Mouse (Mus musculus) liver, embryonic 12.5 days (tissue): ENCODE measurements around the gene 9330161L09Rik. TPM values are rescaled to one million over a fixed set of nuclear protein-coding genes. Genes with fewer than 3 reads are reported as not detected.

ENCODE experiments used
- ATAC-seq: fragments of 200-750 bp; cut with Nextera tagmentation; 2 replicates; pipeline ENCODE4 v1.8.0; 2017; ENCODE audit warnings: moderate number of reproducible peaks, mild to moderate bottlenecking, moderate library complexity
- H3K27ac ChIP-seq: fragments of 300-500 bp; sonication (generic); 2 replicates; pipeline ENCODE4 v1.5.1; 2016; ENCODE audit warnings: mild to moderate bottlenecking
- H3K27me3 ChIP-seq: fragments of 300-500 bp; sonication (generic); replicated peaks from 2 replicates; pipeline ENCODE4 v1.6.1; 2016; ENCODE audit warnings: mild to moderate bottlenecking, moderate library complexity
- H3K36me3 ChIP-seq: fragments of 300-500 bp; sonication (generic); 2 replicates; pipeline ENCODE4 v1.6.1; 2016; ENCODE audit warnings: mild to moderate bottlenecking, moderate library complexity
- H3K4me1 ChIP-seq: fragments of 300-500 bp; sonication (generic); 2 replicates; pipeline ENCODE4 v1.6.1; 2016
- H3K4me2 ChIP-seq: fragments of 300-500 bp; sonication (generic); 2 replicates; pipeline ENCODE4 v1.6.1; 2016; ENCODE audit warnings: mild to moderate bottlenecking, moderate library complexity
- H3K4me3 ChIP-seq: fragments of 300-500 bp; sonication (generic); 2 replicates; pipeline ENCODE4 v1.5.1; 2016; ENCODE audit warnings: mild to moderate bottlenecking, moderate library complexity
- H3K9ac ChIP-seq: fragments of 300-500 bp; sonication (generic); 2 replicates; pipeline ENCODE4 v1.6.1; 2016; ENCODE audit warnings: mild to moderate bottlenecking, moderate library complexity
- H3K9me3 ChIP-seq: fragments of 300-500 bp; sonication (generic); replicated peaks from 2 replicates; pipeline ENCODE4 v1.6.1; 2016; ENCODE audit warnings: mild to moderate bottlenecking, moderate library complexity
- WGBS: fragments of 180-500 bp; shearing (Covaris S2); methylation state at CpG from one replicate; pipeline ENCODE4 v1.1.7; 2016; ENCODE audit not compliant: insufficient replicate concordance; 5-methylcytosine and 5-hydroxymethylcytosine counted together
- polyA plus RNA-seq: library from polyadenylated mRNA; unstranded; fragments of >200 nt; fragmentation: Nextera tagmentation; extraction: Ambion mirVana; gene quantifications from 2 replicates; pipeline ENCODE4 v1.2.1, GENCODE M21; 2016

Gene 9330161L09Rik
- polyA plus RNA-seq, 1 experiment from 2014 or later, result 0.24 TPM

DNA sequence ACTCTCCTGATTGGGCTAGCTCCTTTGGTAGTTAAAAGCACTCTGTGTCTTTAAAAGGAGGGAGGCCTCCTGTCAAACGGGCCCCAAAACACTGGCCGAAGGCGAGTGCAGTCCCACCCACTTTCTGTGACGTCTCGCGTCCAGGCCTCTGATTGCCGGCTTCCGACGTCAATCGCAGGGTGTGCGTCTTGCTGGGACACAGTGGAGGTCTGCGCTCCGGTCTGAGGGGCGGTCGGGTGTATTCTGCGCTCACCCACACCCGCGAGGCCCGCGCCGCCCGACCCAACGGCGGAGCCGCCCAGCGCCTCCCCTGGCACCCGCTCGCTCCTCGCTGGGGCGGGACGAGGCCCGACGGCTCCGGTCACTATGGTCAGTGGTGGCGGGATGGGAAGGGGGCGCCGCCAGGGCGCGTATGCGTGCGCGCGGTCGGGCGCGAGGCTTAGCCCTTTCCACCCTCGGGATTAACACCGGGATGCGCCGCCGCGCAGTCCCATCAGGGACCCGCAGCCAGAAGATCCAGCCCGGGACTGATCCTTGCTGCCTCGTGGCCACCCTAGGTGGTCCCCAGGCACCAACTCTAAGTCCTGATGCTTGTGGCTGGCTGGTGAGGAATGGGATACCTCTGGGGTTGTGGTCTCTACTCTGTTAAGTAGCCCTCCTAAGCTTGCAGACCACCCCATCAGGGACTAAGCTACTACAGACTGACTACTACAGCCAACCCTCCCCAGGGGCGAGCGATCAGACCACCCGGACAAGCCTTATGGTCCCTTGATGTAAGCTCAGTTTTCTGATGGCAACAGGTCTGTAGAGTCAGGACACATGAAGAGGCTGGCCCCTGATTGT is 18.9 kb downstream of the 9330161L09Rik start, which contains the start of gene Otub2:
Otub2 (plus strand) TSS at position 178 of the 843 bp plus-strand sequence.
- Histone ChIP-seq H3K4me1 (peaks cover 67% of the 10 kb centered on the region), H3K27me3 (0 out of 2 replicates have a peak, but pooled peaks cover 4% of the 10 kb centered on the region), H3K4me3 (peak within 1 kb of the TSS; percentile 92), H3K9ac (peak within 1 kb of the TSS; percentile 98), H3K36me3 (peaks cover 19% of the 10 kb centered on the region), H3K27ac (peak within 1 kb of the TSS; percentile 91), H3K9me3 (no peaks in the 10 kb centered on the region), H3K4me2 (peak within 1 kb of the TSS; percentile 81)
- peak; percentile 90 for ATAC-seq
- 2% methylated on average over 56 of the region's 58 CpGs for WGBS

DNA sequence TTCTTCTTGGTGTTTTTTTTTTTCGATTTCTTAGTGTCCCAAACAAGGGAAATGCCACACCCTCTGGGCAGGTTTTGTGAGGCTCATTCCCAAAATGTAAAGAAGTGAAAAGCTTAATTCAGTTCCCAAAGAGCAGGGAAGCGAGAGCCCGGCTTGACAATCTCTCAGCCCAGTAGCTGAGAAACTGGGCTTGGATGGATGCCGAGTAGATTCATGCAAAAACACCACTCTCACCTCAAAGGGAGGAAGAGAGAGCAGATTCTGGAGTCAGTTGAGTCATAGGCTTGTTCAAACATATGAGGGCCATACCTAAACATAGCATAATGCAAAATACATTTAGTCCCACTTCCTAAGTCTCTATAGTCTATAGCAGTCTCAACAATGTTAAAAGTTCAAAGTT is 27.4 kb downstream of the 9330161L09Rik start:
- no peaks in the 10 kb centered on the region for H3K9me3 ChIP-seq
- no peak overlapping the region for H3K4me2 ChIP-seq
- no peak overlapping the region for H3K27ac ChIP-seq
- H3K4me1 ChIP-seq, result peaks cover 8% of the 10 kb centered on the region; the same call in 1 of the 2 replicates
- no peak overlapping the region for H3K4me3 ChIP-seq
- no peak for ATAC-seq
- H3K36me3 ChIP-seq, result no peaks in the 10 kb centered on the region
- WGBS, result 52% methylated on average over 4 of the region's 4 CpGs
- no peak overlapping the region for H3K9ac ChIP-seq
- H3K27me3 ChIP-seq, result peaks cover 13% of the 10 kb centered on the region; the same call in 1 of the 2 replicates

DNA sequence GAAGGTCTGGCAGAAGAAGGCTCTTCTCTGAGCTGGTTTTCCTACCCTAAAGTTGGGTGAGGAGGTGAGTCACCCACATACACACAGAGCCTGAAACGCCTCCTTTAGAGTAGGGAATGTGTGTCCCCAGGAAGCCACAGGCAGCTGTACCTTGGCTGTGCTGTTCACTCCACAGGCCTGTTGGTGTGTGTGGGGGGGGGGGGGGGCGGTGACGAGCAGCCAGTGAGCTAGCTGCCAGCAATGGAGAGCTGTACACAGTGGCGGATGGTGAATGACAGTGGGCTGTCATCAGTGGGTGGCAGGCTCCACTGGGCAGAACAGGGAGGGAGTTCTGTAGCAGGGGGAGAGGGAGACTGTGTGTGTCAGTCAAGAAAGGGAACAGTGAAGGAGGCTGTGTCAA is 30.8 kb downstream of the 9330161L09Rik start:
- Histone ChIP-seq H3K9me3 (no peaks in the 10 kb centered on the region), H3K4me1 (peaks cover 21% of the 10 kb centered on the region), H3K9ac (no peak overlapping the region), H3K36me3 (no peaks in the 10 kb centered on the region), H3K4me3 (no peak overlapping the region), H3K27ac (no peak overlapping the region), H3K27me3 (peaks cover 9% of the 10 kb centered on the region; the same call in 1 of the 2 replicates), H3K4me2 (no peak overlapping the region)
- 67% methylated on average over 4 of the region's 4 CpGs for WGBS
- ATAC-seq, result no peak

DNA sequence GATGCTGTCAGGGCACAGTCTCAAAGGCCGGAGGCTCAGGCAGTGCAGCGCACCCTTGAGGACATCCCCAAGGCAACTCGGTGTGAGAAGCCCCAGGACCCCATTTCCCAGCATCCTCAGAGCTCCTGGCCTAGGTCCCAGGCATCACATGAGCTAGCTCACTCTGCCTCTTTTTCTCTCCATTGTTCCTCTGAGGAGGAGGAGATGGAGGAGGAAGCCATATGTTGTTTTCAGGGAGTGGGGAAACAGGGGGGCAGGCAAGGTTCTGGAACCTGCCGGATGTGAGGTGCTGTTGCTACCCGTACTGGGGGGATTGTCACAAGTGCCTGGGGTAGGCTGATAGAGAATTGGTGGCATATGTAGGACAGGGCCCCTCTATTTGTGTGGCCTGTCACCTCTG is 31.5 kb downstream of the 9330161L09Rik start:
- no peak overlapping the region for H3K9ac ChIP-seq
- H3K4me1 ChIP-seq, result peaks cover 21% of the 10 kb centered on the region
- no peak overlapping the region for H3K4me3 ChIP-seq
- no peak overlapping the region for H3K4me2 ChIP-seq
- H3K36me3 ChIP-seq, result no peaks in the 10 kb centered on the region
- H3K9me3 ChIP-seq, result no peaks in the 10 kb centered on the region
- ATAC-seq, result no peak
- WGBS, result 58% methylated on average over 5 of the region's 5 CpGs
- H3K27ac ChIP-seq, result no peak overlapping the region
- H3K27me3 ChIP-seq, result peaks cover 13% of the 10 kb centered on the region

DNA sequence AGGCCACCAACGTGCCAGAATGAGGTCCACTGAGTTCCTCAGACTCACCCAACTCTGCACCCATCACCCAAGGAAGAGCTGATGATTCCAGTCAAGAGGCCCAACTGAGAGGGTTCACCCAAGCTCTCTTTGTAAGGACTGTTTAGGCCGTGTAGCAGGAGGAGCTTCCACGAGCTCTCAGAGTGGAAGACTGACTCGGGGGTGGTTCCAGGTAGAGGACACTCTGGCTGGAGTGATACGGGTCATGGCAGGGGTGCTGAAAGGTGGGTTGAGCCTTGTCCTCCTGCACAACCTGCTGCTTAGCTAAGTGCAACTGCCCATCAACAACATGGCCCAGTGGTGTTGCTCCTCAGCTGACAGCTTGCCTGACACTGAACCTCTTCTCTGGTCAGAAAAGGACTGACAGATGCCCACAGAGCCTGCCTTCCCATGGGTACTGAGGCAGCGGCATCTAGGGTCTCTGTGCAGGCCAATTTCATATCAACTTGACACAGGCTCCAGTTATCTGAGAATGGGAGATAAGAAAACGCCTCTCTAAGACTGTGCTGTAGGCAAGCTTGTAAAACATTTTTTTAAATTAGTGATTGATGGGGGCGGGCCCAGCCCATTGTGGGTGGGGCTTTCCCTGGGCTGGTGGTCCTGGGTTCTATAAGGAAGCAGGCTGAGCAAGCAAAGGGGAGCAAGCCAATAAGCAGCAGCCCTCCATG is 33.9 kb downstream of the 9330161L09Rik start:
- WGBS, result 23% methylated on average over 8 of the region's 8 CpGs
- Histone ChIP-seq H3K27me3 (peaks cover 28% of the 10 kb centered on the region), H3K4me3 (no peak overlapping the region), H3K27ac (0 out of 2 replicates have a peak overlapping the region, but pooled peaks have one; percentile 24), H3K9ac (no peak overlapping the region), H3K4me1 (peaks cover 22% of the 10 kb centered on the region), H3K36me3 (no peaks in the 10 kb centered on the region), H3K9me3 (no peaks in the 10 kb centered on the region), H3K4me2 (peak overlapping the region; percentile 39)
- ATAC-seq, result peak; percentile 88

DNA sequence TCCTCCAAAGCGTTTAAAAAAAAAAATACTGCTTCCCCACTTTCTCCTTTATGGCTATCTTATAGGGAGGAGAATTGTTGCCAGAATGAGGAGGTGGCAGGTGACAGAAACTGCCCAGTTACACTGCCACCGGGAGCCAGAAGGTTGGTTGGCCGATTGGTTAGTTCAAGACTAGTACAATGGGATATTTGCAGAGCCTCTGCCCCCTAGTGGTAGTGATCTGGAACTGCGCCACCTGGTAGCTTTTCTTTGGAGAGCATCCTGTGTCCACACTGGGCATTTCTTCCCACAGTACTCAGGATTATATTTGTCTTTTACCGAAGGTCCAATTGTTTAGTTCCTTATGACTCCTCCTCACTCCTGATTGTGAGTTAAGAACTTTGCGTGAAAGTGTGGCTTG is 35.9 kb downstream of the 9330161L09Rik start:
- Histone ChIP-seq H3K4me2 (no peak overlapping the region), H3K27me3 (peaks cover 46% of the 10 kb centered on the region), H3K27ac (no peak overlapping the region), H3K4me3 (no peak overlapping the region), H3K36me3 (no peaks in the 10 kb centered on the region), H3K9ac (no peak overlapping the region), H3K9me3 (no peaks in the 10 kb centered on the region), H3K4me1 (peaks cover 33% of the 10 kb centered on the region)
- ATAC-seq, result no peak
- WGBS, result 18% methylated on average over 6 of the region's 6 CpGs

DNA sequence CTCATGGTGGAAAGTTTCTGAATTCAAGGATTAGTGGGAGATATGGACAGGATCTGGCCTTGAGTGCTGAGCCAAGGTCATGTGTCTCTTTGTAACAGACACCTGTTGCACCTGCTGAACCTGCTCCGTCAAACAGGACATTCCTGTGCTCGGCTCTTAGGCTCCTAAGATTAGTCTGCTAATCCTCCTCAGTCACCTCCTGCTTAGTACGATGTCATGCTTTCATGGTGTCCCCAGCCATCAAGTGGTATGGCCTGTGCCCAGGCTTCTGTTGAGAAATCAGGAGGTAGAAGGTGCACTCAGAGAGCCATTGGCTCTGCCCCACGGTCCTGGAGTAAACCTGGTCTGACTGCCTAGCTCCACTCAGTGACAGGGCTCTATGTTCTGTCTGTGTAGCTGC is 36.8 kb downstream of the 9330161L09Rik start:
- H3K27me3 ChIP-seq, result peaks cover 51% of the 10 kb centered on the region
- no peak overlapping the region for H3K9ac ChIP-seq
- no peak overlapping the region for H3K27ac ChIP-seq
- H3K9me3 ChIP-seq, result no peaks in the 10 kb centered on the region
- H3K36me3 ChIP-seq, result no peaks in the 10 kb centered on the region
- ATAC-seq, result no peak
- peaks cover 33% of the 10 kb centered on the region for H3K4me1 ChIP-seq
- no peak overlapping the region for H3K4me2 ChIP-seq
- WGBS, result 63% methylated on average over 4 of the region's 4 CpGs
- no peak overlapping the region for H3K4me3 ChIP-seq

DNA sequence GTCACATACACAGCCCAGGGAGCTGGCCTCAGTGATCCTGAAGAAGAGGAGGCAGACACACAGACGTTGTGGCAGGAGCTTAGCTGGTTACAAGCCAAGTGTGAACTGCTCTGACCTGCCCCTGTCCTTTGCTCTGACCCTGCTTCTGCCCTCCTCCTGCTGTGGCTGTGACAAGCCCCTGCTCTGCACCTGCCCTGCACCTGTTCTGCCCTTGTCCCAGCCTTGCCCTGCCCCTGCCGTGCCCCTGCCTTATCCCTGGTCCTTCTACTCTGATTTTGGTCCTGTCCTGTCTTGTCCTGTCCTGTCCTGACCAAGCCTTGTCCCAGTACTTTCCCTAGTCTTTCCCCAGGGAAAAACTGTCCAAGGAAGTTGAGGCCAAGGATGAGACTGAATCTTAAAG is 38.8 kb downstream of the 9330161L09Rik start:
- Histone ChIP-seq H3K9ac (no peak overlapping the region), H3K27ac (no peak overlapping the region), H3K27me3 (peaks cover 62% of the 10 kb centered on the region), H3K9me3 (no peaks in the 10 kb centered on the region), H3K4me2 (peak overlapping the region; percentile 65), H3K4me3 (0 out of 2 replicates have a peak overlapping the region, but pooled peaks have one; percentile 25), H3K36me3 (no peaks in the 10 kb centered on the region), H3K4me1 (peaks cover 25% of the 10 kb centered on the region)
- WGBS, result 41% methylated on average over 2 of the region's 2 CpGs
- ATAC-seq, result no peak

DNA sequence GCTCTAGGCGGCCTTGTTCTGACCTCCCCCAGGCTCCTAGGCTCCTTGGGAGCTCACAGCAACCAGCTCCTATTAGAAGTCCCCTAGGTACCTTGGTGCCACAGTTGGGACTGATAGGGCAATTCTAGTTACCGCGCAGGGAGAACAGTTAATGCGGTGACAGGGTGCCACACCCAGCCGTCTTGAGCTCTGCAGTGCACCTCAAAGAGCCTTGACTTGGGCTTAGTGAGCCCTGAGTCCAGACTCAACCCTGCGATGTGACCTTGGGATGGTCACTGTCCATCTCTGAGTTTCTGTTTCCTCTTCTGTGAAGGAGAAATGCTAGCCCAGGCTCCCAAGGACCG is 39.3 kb downstream of the 9330161L09Rik start:
- Histone ChIP-seq H3K27me3 (peaks cover 62% of the 10 kb centered on the region), H3K36me3 (no peaks in the 10 kb centered on the region), H3K4me3 (peak overlapping the region; percentile 25), H3K4me1 (peaks cover 20% of the 10 kb centered on the region), H3K9me3 (no peaks in the 10 kb centered on the region), H3K27ac (no peak overlapping the region), H3K4me2 (peak overlapping the region; percentile 65), H3K9ac (peak overlapping the region; percentile 34; the same call in 1 of the 2 replicates)
- 35% methylated on average over 7 of the region's 7 CpGs for WGBS
- peak; percentile 67; the same call in 1 of the 2 replicates for ATAC-seq

DNA sequence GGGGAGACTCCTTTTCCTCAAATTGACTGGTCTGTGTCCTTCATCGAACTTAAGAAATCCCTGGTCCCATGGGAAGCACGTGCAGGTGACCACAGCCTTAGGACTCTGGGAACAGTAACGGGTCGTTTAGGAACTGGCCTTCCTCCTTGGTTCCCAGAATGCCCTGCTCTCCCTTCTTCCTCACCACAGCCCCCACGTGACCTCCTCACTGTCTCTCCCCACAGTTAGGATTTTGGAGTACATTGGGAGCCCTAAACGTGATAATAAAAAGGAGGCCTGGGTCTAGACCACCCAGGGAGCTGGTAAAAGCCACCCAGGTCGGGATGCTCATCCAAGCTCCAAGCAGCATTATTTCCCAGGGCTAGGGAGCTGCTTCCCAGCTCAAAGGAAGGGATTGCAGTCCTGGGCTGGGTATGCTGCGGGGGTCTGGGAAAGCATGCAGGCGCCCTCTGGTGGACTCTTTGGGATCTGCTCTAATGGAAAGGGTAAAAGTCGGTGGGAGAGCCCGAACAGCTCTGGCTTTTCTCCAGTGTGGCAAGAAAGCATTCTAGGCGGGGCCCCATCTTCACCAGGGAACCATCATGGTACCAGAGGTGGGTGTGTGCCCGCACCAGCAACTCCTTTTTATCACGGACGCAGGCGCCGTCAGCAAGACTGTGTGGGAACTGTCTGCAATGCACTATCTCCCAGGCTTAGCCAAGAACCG is 39.8 kb downstream of the 9330161L09Rik start:
- Histone ChIP-seq H3K27me3 (peaks cover 62% of the 10 kb centered on the region), H3K4me1 (peaks cover 15% of the 10 kb centered on the region), H3K4me2 (peak overlapping the region; percentile 65), H3K9ac (peak overlapping the region; percentile 34; the same call in 1 of the 2 replicates), H3K36me3 (no peaks in the 10 kb centered on the region), H3K9me3 (no peaks in the 10 kb centered on the region), H3K4me3 (peak overlapping the region; percentile 25), H3K27ac (no peak overlapping the region)
- 14% methylated on average over 18 of the region's 18 CpGs for WGBS
- ATAC-seq, result peak; percentile 69

DNA sequence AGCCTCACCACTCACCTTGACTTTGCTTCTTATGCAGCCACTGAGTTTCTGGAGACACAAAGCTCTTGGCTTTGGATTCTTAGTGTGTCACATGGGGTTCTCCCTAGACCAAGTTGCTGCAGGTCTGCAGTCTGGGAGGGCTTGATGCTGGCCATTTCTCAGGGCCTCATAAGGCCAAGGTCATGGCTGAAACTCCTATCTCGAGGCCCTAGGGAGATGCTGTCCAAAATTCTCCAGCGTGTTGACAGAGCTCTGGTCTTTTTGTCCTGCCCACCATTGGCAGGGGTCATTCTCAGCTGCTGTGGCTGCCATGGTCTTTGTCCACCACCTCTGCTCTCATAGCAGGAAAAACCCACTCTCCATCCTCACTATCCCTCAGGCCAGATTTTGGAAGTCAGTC is 40.4 kb downstream of the 9330161L09Rik start:
- ATAC-seq, result no peak
- Histone ChIP-seq H3K4me1 (peaks cover 13% of the 10 kb centered on the region), H3K4me2 (no peak overlapping the region), H3K36me3 (no peaks in the 10 kb centered on the region), H3K9ac (no peak overlapping the region), H3K27ac (no peak overlapping the region), H3K9me3 (no peaks in the 10 kb centered on the region), H3K4me3 (no peak overlapping the region), H3K27me3 (peaks cover 62% of the 10 kb centered on the region)
- 47% methylated on average over 2 of the region's 2 CpGs for WGBS
